Mouse (Mus musculus): ENCODE results near the gene Mipol1. TPM values are rescaled to one million over a fixed set of nuclear protein-coding genes. Genes with fewer than 3 reads are reported as not detected.

Gene Mipol1
- polyA plus RNA-seq, 1 experiment = 0.08 TPM

DNA sequence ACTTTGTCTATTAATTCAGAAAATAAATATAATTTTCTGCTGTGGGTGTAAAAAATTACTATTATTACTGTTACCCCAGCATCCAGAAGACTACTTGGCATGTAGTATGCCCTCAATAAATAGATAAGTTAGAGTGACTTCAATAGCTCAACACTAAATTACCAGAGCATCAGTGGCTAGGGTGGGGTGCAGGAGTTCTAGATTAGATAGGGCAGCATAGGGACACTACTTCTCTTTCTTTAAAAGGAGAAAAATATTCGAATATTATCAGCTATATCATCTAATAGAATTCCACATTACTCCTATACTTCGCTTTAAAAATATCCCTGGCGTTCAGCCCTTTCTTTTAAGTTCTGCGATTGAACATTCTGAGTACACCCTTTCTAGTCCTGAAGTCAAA lies 524 bp upstream of the Mipol1 start:
- H3K36me3 ChIP-seq (ENCODE audit: control insufficient read depth) = peaks cover 5% of the 10 kb centered on the region
- no peaks in the 10 kb centered on the region for H3K27me3 ChIP-seq (ENCODE audit: control insufficient read depth)
- no peaks in the 10 kb centered on the region for H3K9me3 ChIP-seq (ENCODE audit: control insufficient read depth, low read length)
- peaks cover 40% of the 10 kb centered on the region for H3K4me1 ChIP-seq (ENCODE audit: control insufficient read depth)
- TF ChIP-seq TAL1 (IDR thresholded peaks at IDR 0.05; ENCODE audit: low read length) (no peak), GATA1 (IDR thresholded peaks at IDR 0.05; ENCODE audit: low read length) (no peak)
- peak overlapping the region; percentile 94 for H3K4me3 ChIP-seq (replicated peaks)

DNA sequence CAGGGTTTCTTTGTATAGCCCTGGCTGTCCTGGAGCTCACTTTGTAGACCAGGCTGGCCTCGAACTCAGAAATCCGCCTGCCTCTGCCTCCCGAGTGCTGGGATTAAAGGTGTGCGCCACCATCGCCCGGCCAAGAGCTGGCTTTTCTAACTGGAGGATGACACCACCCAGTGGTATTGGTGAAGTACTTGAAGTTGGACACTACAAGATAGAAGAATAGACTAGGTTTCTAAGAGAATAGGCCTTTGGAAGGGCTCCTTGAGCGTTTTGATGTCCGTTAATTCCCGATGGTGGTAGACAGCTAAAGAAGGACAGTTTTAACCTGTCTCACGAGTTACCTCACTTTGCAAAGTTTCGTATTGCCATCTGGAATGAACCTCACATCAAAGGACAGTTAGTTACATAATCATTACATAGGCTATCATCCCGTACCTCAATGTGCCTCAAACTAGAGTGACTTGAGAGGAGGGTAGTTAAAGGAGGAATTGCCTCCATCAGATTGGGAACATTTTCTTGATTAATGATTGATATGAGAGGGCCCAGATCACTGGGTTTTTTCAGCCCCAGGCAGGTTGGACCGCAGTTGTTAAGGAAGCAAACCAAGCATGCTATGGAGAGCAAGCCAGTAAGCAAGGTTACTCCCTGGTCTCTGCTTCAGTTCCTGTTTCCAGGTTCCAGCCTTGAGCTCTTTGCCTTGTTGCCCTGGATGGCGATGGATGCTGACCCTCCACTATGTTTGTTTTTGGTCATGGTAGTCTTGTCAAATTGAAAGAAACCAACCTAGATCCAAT lies 1.1 kb downstream of the Mipol1 start:
- Histone ChIP-seq H3K9me3 (ENCODE audit: control insufficient read depth, low read length) (no peaks in the 10 kb centered on the region), H3K4me1 (ENCODE audit: control insufficient read depth) (peaks cover 51% of the 10 kb centered on the region), H3K4me3 (replicated peaks) (peak overlapping the region; percentile 94), H3K27me3 (ENCODE audit: control insufficient read depth) (no peaks in the 10 kb centered on the region), H3K36me3 (ENCODE audit: control insufficient read depth) (peaks cover 16% of the 10 kb centered on the region)
- no peak for TF ChIP-seq TAL1 (IDR thresholded peaks at IDR 0.05; ENCODE audit: low read length)
- TF ChIP-seq GATA1 (IDR thresholded peaks at IDR 0.05; ENCODE audit: low read length) = no peak

DNA sequence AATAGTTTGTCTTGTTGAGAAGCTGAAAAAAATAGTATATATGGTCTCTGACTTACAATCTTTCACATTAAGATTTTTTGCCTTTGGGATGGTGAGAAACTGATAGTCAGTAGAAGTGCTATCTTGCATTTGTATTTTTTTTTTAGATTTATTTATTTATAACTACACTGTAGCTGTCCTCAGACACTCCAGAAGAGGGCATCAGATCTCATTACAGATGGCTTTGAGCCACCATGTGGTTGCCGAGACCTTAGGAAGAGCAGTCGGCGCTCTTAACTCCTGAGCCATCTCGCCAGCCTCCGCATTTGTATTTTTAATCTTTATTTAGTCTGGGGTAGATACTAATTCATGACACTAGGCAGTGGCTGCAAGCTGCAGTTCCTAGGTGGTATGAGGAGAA lies 3.2 kb downstream of the Mipol1 start:
- TF ChIP-seq TAL1 (IDR thresholded peaks at IDR 0.05; ENCODE audit: low read length) (no peak), GATA1 (IDR thresholded peaks at IDR 0.05; ENCODE audit: low read length) (no peak)
- Histone ChIP-seq H3K36me3 (ENCODE audit: control insufficient read depth) (peaks cover 27% of the 10 kb centered on the region), H3K4me3 (replicated peaks) (no peak overlapping the region), H3K4me1 (ENCODE audit: control insufficient read depth) (peaks cover 49% of the 10 kb centered on the region), H3K9me3 (ENCODE audit: control insufficient read depth, low read length) (no peaks in the 10 kb centered on the region), H3K27me3 (ENCODE audit: control insufficient read depth) (no peaks in the 10 kb centered on the region)

DNA sequence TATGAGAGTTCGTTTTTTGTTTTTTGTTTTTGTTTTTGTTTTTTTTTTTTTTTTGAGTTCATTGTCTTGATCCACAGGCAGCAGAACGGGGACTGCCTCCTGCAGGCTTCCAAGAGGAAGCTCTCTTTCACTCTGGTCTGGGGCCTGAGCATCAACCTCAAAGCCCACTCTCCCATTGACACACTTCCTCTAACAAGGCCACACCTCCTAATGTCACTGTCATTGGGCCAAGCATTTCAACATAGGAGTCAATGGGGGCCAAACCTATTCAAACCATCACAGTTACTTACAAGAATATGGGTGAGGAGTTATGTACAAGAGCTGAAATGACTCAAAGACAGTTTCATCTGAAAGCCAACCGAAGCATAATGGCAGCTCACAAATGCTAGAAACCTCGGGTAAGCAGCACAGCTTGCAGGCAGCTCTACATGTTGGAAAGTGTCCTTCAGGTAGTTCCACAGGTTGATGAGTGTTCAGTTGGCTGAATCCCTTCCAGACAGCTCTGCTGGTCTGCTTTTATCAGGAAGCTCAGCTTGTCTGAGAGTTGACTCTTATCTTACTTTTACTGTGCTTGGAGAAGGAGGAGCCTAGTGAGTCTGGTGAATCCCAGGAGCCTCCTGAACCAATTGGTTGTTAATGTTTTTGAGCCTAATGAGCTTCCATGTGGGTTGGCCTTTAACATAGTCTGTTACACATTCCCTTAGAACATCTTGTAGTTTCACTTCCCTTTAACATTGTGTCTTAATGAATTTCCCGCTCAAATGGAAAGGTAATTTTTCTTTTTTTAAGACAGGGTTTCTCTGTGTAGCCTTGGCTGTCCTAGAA lies 13.7 kb downstream of the Mipol1 start:
- Histone ChIP-seq H3K4me3 (replicated peaks) (no peak overlapping the region), H3K9me3 (ENCODE audit: control insufficient read depth, low read length) (no peaks in the 10 kb centered on the region), H3K36me3 (ENCODE audit: control insufficient read depth) (peaks cover 41% of the 10 kb centered on the region), H3K27me3 (ENCODE audit: control insufficient read depth) (no peaks in the 10 kb centered on the region), H3K4me1 (ENCODE audit: control insufficient read depth) (peaks cover 8% of the 10 kb centered on the region)
- TF ChIP-seq TAL1 (IDR thresholded peaks at IDR 0.05; ENCODE audit: low read length) = no peak

DNA sequence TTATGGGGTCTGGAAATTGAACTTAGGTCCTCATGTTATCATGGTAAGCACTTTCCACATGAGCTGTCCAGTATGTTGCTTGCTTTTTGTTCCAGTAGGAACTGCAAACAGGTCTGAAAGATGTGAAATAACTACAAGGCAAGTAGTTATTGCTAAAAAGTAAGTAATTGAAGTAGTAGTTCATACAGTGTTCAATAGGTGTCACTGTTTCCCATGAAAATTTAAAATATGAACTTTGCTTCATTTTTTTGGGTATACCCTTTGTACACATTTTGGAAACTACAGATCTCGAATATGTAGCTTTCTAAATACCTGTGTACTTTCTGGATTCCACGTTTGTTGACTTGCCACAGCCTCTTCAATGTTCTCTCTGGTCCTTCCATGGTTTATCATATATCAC lies 28.3 kb downstream of the Mipol1 start:
- Histone ChIP-seq H3K4me3 (replicated peaks) (no peak overlapping the region), H3K27me3 (ENCODE audit: control insufficient read depth) (no peaks in the 10 kb centered on the region), H3K9me3 (ENCODE audit: control insufficient read depth, low read length) (no peaks in the 10 kb centered on the region), H3K36me3 (ENCODE audit: control insufficient read depth) (no peaks in the 10 kb centered on the region), H3K4me1 (ENCODE audit: control insufficient read depth) (no peaks in the 10 kb centered on the region)
- TF ChIP-seq TAL1 (IDR thresholded peaks at IDR 0.05; ENCODE audit: low read length) (no peak), GATA1 (IDR thresholded peaks at IDR 0.05; ENCODE audit: low read length) (no peak)

DNA sequence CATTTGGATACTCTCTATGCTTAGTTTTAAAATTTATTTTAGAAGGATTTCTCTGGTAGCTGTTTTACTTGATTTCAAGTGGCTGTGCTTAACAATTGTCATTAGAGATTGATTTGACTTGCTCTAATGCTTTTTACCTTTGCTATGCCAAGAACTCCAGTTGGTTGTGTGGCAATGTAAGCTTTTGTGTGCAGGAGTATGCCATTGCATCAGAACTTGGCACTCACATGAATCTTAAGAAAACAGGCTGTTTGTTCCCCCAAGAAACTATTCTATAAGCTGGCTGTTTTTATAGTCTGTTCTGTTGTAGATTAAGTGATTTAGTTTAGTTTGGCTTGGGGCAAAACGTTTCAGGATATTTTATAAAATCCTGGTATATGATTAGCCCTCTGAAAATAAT lies 45.2 kb downstream of the Mipol1 start:
- Histone ChIP-seq H3K4me3 (replicated peaks) (no peak overlapping the region), H3K36me3 (ENCODE audit: control insufficient read depth) (no peaks in the 10 kb centered on the region), H3K27me3 (ENCODE audit: control insufficient read depth) (no peaks in the 10 kb centered on the region), H3K4me1 (ENCODE audit: control insufficient read depth) (no peaks in the 10 kb centered on the region), H3K9me3 (ENCODE audit: control insufficient read depth, low read length) (no peaks in the 10 kb centered on the region)
- TF ChIP-seq GATA1 (IDR thresholded peaks at IDR 0.05; ENCODE audit: low read length) (no peak), TAL1 (IDR thresholded peaks at IDR 0.05; ENCODE audit: low read length) (no peak)

DNA sequence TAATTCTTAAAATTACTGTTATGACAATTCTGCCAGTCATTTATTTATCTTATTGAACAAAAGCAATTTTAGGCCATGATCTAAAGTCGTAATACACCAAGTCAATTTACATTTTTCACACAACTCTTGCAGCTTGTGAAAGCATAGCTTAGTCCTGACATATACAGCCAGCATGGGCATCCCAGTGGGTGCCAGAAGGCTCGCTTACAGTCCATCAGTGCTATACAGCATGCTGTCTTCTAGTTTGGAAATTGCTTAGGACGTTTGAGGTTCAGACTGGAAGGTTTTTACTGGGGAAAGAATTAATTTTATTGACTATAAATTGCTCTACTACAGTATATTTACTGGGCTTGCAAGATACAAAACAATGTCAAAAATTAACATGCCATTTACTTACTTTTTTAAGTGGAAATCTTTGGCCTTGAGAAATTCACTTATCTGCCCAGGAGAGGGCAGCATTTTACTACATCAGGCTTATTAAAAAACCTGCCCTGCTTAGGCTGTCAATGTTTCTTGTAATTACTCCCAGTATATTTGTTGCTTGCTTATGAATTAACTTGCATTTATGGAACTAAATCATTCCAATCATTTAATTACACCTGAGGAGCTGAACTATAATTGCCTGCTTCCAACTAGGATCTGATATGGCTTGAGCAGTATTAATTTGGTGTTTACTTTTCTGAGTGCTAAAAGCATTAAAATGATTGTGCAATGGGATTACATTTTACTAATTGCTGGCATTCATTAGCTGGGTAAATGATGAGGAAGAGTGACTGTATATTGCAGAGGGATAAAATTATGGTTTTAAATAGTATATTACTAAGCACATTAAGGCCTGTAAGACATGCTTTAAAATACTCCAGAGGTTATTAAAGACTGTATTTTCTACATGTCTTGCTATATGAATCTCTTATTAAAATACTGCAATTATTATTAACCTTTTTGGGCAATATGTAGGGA lies 51.2 kb downstream of the Mipol1 start:
- TF ChIP-seq TAL1 (IDR thresholded peaks at IDR 0.05; ENCODE audit: low read length) (no peak), GATA1 (IDR thresholded peaks at IDR 0.05; ENCODE audit: low read length) (no peak)
- Histone ChIP-seq H3K27me3 (ENCODE audit: control insufficient read depth) (no peaks in the 10 kb centered on the region), H3K9me3 (ENCODE audit: control insufficient read depth, low read length) (no peaks in the 10 kb centered on the region), H3K36me3 (ENCODE audit: control insufficient read depth) (no peaks in the 10 kb centered on the region), H3K4me3 (replicated peaks) (no peak overlapping the region), H3K4me1 (ENCODE audit: control insufficient read depth) (no peaks in the 10 kb centered on the region)

DNA sequence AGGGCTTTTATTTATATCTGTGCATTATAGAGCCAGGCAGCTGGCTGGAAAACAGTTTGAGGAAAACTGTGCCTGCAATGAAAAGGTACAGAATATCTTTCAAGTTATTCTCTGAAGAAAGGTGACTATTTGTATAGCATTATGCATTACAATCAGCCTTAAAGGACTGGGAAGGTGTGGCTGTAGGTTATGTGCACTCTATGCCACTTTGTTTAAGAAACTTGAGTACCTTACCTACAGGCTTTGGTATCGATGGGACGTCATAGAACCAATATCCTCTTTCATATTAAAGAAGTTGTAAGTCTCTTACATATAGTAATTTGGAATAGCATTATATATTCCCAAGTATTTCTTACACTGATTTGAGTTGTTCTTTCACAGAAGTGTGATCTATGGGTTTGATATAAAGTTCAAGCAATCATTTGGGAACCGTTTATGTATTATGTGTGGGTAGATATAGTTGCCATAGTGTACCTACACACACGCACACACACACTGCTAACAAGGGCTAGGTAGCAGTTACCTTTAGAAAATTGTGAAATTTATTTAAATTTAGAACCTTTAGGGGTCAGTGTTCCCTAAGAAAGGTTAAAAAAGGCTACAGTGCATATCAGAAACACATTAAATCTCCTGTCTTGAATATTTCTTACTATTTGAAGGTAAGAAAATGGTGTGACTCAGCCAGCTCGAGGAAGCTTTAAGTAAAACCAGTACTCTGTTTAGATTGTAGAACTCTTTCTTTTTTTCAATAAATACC lies 55.3 kb downstream of the Mipol1 start:
- Histone ChIP-seq H3K4me1 (ENCODE audit: control insufficient read depth) (no peaks in the 10 kb centered on the region), H3K27me3 (ENCODE audit: control insufficient read depth) (no peaks in the 10 kb centered on the region), H3K4me3 (replicated peaks) (no peak overlapping the region), H3K36me3 (ENCODE audit: control insufficient read depth) (no peaks in the 10 kb centered on the region), H3K9me3 (ENCODE audit: control insufficient read depth, low read length) (no peaks in the 10 kb centered on the region)
- TF ChIP-seq TAL1 (IDR thresholded peaks at IDR 0.05; ENCODE audit: low read length) = no peak
- TF ChIP-seq GATA1 (IDR thresholded peaks at IDR 0.05; ENCODE audit: low read length) = no peak
